Mouse (Mus musculus) myocyte (in vitro differentiated cells): ENCODE data around the gene Usb1.

Experiments
- MAX ChIP-seq: IDR thresholded peaks from one replicate; pipeline ENCODE4 v1.6.1; 2011; ENCODE audit warnings: low read depth, mild to moderate bottlenecking, control low read depth
- MYOD1 ChIP-seq, 3 experiments: IDR thresholded peaks; one replicate each; pipeline ENCODE4 v1.6.1; 2011; ENCODE audit warnings: control low read depth in 2 of 3, low read depth in 2 of 3, mild to moderate bottlenecking in 2 of 3, moderate library complexity in 1 of 3; ENCODE audit not compliant: insufficient read length in 2 of 3, control insufficient read depth in 1 of 3
- SRF ChIP-seq: IDR thresholded peaks from one replicate; pipeline ENCODE4 v1.6.1; 2011; ENCODE audit warnings: low read depth; ENCODE audit not compliant: control insufficient read depth, insufficient read length
- USF1 ChIP-seq: IDR thresholded peaks from one replicate; pipeline ENCODE4 v1.6.1; 2011; ENCODE audit warnings: low read depth, mild to moderate bottlenecking, control low read depth, moderate library complexity

- no peak for TF ChIP-seq MYOD1 (IDR thresholded peaks at IDR 0.05; ENCODE audit: control insufficient read depth in 1 of 3, insufficient read length in 2 of 3, low read depth in 2 of 3)
- TF ChIP-seq SRF, result no peak
- TF ChIP-seq MAX, result no peak
- no peak for TF ChIP-seq USF1
Observed at GRCm38 (mm10) chr8:95335706-95336105, 3.6 kb downstream of the Usb1 start.
